Mouse (Mus musculus): Measurements from ENCODE around the gene Fam214b. TPM values are rescaled to one million over a fixed set of nuclear protein-coding genes. Genes with fewer than 3 reads are reported as not detected.

The Fam214b gene
- total RNA-seq, 2 experiments from 2014 or later, result 39.2 to 39.8 TPM

- no peak for DNase-seq
Observed at GRCm38 (mm10) chr4:43005765-43006164, 40.3 kb downstream of the Fam214b start.

GRCm38 (mm10) chr4:43004951-43005350 is 41.1 kb downstream of the Fam214b start:
- no peak for DNase-seq

- no peak for DNase-seq
Observed at GRCm38 (mm10) chr4:43002756-43003439, 43.1 kb downstream of the Fam214b start.

GRCm38 (mm10) chr4:43001272-43001671 is 44.7 kb downstream of the Fam214b start:
- DNase-seq, result no peak

- DNase-seq, result peak; percentile 99
Observed at GRCm38 (mm10) chr4:43000141-43000986, 45.7 kb downstream of the Fam214b start, which contains the start of gene Vcp. Gene Vcp (minus strand): TSS chr4:43000507.

GRCm38 (mm10) chr4:42999451-43000140 is 46.4 kb downstream of the Fam214b start:
- peak; percentile 65 for DNase-seq

- no peak for DNase-seq
Observed at GRCm38 (mm10) chr4:42998022-42998421, 48.0 kb downstream of the Fam214b start.

- no peak for DNase-seq
Observed at GRCm38 (mm10) chr4:42988296-42988695, 57.7 kb downstream of the Fam214b start.

Other genes starting within 250 kb of the Fam214b start
- under 1 TPM in 1 of 2 experiments, not detected in 1; 0.12 TPM for gene Fam205a1, start 192.3 kb downstream of the Fam214b start, total RNA-seq (2021)
- gene Gm12394, start 189.4 kb downstream of the Fam214b start, total RNA-seq (2021), result under 1 TPM; 0.48 to 0.92 TPM
- gene Fam205c, start 172.0 kb downstream of the Fam214b start, total RNA-seq (2021), result under 1 TPM; 0.27 to 0.30 TPM
- gene Phf24, start 129.6 kb downstream of the Fam214b start, total RNA-seq (2021), result 100 to 1,000 TPM; 148 to 149 TPM
- gene Dnajb5, start 96.4 kb downstream of the Fam214b start, total RNA-seq (2021), result 100 to 1,000 TPM; 203 to 221 TPM
- not detected for gene 1700022I11Rik, start 76.6 kb downstream of the Fam214b start, total RNA-seq (2021)
- 100 to 1,000 TPM; 188 to 194 TPM for gene Vcp, start 45.7 kb downstream of the Fam214b start, total RNA-seq (2021)
- 1 to 10 TPM; 8.3 to 8.9 TPM for gene Fancg, start 35.7 kb downstream of the Fam214b start, total RNA-seq (2021)
- 10 to 100 TPM; 24.9 to 27.0 TPM for gene Pigo, start 20.4 kb downstream of the Fam214b start, total RNA-seq (2021)
- gene Stoml2, start 14.5 kb downstream of the Fam214b start, total RNA-seq (2021), result 100 to 1,000 TPM in 1 of 2 experiments, 10 to 100 TPM in 1; 93.4 to 102 TPM
- gene Unc13b, start 12.7 kb upstream of the Fam214b start, total RNA-seq (2021), result 10 to 100 TPM; 39.1 to 42.1 TPM
- under 1 TPM; 0.20 to 0.22 TPM for gene Atp8b5, start 220.9 kb upstream of the Fam214b start, total RNA-seq (2021)

All from layer of hippocampus, postnatal 36 days (tissue).